Mouse (Mus musculus) midbrain, embryonic 13.5 days (tissue): Measurements from ENCODE around the gene Kcnmb1. TPM values are rescaled to one million over a fixed set of nuclear protein-coding genes. Genes with fewer than 3 reads are reported as not detected.

Experiments
- ATAC-seq: fragments of 200-750 bp; cut with Nextera tagmentation; 2 replicates; pipeline ENCODE4 v1.8.0; 2017; ENCODE audit warnings: mild to moderate bottlenecking, moderate TSS enrichment, moderate library complexity
- H3K27ac ChIP-seq: fragments of 300-500 bp; sonication (generic); 2 replicates; pipeline ENCODE4 v1.5.1; 2015; ENCODE audit warnings: inconsistent platforms, mild to moderate bottlenecking, moderate library complexity
- H3K27me3 ChIP-seq: fragments of 300-500 bp; sonication (generic); 2 replicates; pipeline ENCODE4 v1.6.1; 2015; ENCODE audit warnings: mild to moderate bottlenecking, inconsistent platforms
- H3K36me3 ChIP-seq: fragments of 300-500 bp; sonication (generic); 2 replicates; pipeline ENCODE4 v1.6.1; 2015; ENCODE audit warnings: mild to moderate bottlenecking, inconsistent platforms
- H3K4me1 ChIP-seq: fragments of 300-500 bp; sonication (generic); replicated peaks from 2 replicates; pipeline ENCODE4 v1.6.1; 2015; ENCODE audit warnings: inconsistent platforms
- H3K4me2 ChIP-seq: fragments of 300-500 bp; sonication (generic); replicated peaks from 2 replicates; pipeline ENCODE4 v1.6.1; 2015; ENCODE audit warnings: moderate library complexity, mild to moderate bottlenecking, inconsistent platforms
- H3K4me3 ChIP-seq: fragments of 300-500 bp; sonication (generic); replicated peaks from 2 replicates; pipeline ENCODE4 v1.5.1; 2015; ENCODE audit warnings: mild to moderate bottlenecking, inconsistent platforms
- H3K9ac ChIP-seq: fragments of 300-500 bp; sonication (generic); replicated peaks from 2 replicates; pipeline ENCODE4 v1.6.1; 2015; ENCODE audit warnings: mild to moderate bottlenecking, inconsistent platforms
- H3K9me3 ChIP-seq: fragments of 300-500 bp; sonication (generic); 2 replicates; pipeline ENCODE4 v1.6.1; 2016; ENCODE audit warnings: mild to moderate bottlenecking, inconsistent platforms
- WGBS: fragments of 180-500 bp; shearing (Covaris S2); methylation state at CpG from one replicate; pipeline ENCODE4 v1.1.7; 2015; 5-methylcytosine and 5-hydroxymethylcytosine counted together
- polyA plus RNA-seq: library from polyadenylated mRNA; unstranded; fragments of >200 nt; fragmentation: Nextera tagmentation; extraction: Ambion mirVana; gene quantifications from 2 replicates; pipeline ENCODE4 v1.2.1, GENCODE M21; 2015

Kcnmb1 gene
- polyA plus RNA-seq, 1 experiment from 2014 or later, result 0.19 TPM

- WGBS, result 79% methylated on average over 12 of the region's 12 CpGs
- Histone ChIP-seq H3K27ac (no peak overlapping the region), H3K4me2 (no peak overlapping the region), H3K9me3 (no peaks in the 10 kb centered on the region), H3K9ac (no peak overlapping the region), H3K4me1 (no peaks in the 10 kb centered on the region), H3K36me3 (no peaks in the 10 kb centered on the region), H3K4me3 (no peak overlapping the region), H3K27me3 (no peaks in the 10 kb centered on the region)
- ATAC-seq, result no peak
Observed at GRCm38 (mm10) chr11:34009316-34010087, 46.7 kb downstream of the Kcnmb1 start.

DNA sequence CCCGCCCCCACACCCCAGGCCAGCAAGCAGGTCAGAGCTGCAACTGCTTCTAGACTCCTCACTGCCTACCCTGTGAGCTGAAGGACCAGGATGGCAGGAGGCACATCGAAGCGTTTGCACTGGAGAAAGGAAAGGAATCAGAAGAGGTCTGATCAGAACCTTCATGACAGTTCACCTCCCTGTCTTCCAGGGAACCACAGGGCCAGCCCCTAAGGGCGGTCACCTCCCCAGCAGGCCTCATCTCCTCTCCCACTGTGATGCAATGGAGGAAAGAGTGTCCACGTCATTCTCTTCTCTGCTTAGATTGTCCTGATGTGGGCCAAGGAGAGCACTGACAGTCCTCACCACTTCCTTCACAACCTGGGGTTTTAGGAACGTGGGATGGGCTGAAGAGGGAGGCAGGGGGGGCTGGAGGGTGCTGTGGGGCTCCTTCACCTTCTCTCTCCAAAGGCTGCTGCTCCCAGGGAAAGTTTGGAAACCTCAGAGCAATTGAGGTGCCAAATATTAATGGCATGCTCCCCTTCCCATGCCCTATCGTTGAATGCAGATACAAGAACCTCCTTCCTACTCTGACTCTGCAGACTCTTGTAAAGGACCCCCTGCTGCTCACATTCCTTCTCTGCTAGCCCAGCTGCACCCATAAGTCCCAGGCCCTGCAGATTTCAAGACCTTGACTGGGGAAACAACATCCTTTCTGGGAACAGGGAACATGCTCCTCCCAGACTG lies 47.5 kb downstream of the Kcnmb1 start:
- Histone ChIP-seq H3K4me1 (no peaks in the 10 kb centered on the region), H3K27me3 (no peaks in the 10 kb centered on the region), H3K4me2 (no peak overlapping the region), H3K9ac (no peak overlapping the region), H3K27ac (no peak overlapping the region), H3K9me3 (no peaks in the 10 kb centered on the region), H3K36me3 (no peaks in the 10 kb centered on the region), H3K4me3 (no peak overlapping the region)
- WGBS, result 80% methylated on average over 7 of the region's 7 CpGs
- ATAC-seq, result no peak

DNA sequence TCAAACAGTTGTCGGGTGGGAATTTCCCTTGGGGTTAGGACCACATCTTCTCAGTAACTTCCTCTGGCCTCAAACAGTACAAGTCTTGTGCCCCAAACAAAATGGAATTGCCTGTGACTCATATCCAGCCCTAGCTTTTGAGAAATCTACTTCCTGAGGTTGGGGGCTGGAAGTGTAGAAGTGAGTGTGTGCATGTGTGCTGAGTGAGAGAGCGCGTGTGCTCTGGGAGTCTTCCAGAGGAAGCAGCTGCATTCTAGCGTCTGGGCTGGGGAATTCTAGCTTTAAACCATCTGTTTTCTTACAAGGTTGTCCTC lies 48.0 kb downstream of the Kcnmb1 start:
- no peaks in the 10 kb centered on the region for H3K4me1 ChIP-seq
- H3K27ac ChIP-seq, result no peak overlapping the region
- no peak overlapping the region for H3K4me2 ChIP-seq
- no peaks in the 10 kb centered on the region for H3K36me3 ChIP-seq
- H3K9me3 ChIP-seq, result no peaks in the 10 kb centered on the region
- H3K9ac ChIP-seq, result no peak overlapping the region
- ATAC-seq, result no peak
- H3K4me3 ChIP-seq, result no peak overlapping the region
- no peaks in the 10 kb centered on the region for H3K27me3 ChIP-seq
- WGBS, result 86% methylated on average over 4 of the region's 4 CpGs

DNA sequence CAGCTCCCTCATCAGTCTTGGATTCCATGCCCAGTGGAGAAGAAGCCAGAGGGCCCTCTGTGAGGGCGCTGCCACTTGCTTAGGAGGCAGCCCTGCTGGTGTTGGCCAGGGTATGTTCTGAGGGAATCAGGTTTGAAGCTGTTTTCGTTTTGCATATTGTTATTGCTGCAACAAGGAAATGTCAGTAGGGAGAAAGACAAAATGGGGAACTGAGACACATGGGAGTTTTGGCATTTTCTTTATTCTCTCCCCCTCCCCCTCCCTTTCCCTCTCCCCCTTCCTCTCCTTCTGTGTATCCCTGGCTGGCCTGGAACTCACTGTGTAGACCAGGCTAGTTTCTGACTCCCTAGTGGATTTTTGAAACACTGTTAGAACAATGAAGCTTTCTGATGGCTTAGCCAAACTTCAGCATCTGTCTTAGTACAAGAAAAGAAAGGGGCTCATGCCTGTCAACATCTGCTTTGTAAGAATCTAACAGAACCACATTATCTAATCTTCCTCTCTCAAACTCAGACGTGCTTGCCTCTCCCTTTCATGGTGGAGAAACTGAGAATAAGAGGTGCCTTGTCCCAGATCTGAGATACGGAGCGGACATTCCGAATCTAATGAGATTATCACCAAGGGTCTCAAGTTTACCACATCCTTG lies 49.3 kb downstream of the Kcnmb1 start:
- no peak for ATAC-seq
- Histone ChIP-seq H3K4me1 (no peaks in the 10 kb centered on the region), H3K9me3 (no peaks in the 10 kb centered on the region), H3K4me2 (no peak overlapping the region), H3K27me3 (no peaks in the 10 kb centered on the region), H3K9ac (no peak overlapping the region), H3K36me3 (no peaks in the 10 kb centered on the region), H3K27ac (no peak overlapping the region), H3K4me3 (no peak overlapping the region)
- WGBS, result 57% methylated on average over 6 of the region's 6 CpGs

Other genes with a start within 250 kb of the Kcnmb1 start
- 41.6 and 45.9 TPM in 2 replicates for gene Kcnip1, start 30.1 kb downstream of the Kcnmb1 start, polyA plus RNA-seq
- gene Lcp2, start 83.9 kb downstream of the Kcnmb1 start, polyA plus RNA-seq, result 1.2 and 1.5 TPM in 2 replicates
- gene 4930469K13Rik, start 135.5 kb downstream of the Kcnmb1 start, polyA plus RNA-seq, result not detected in 2 replicates
- gene Foxi1, start 245.1 kb downstream of the Kcnmb1 start, polyA plus RNA-seq, result not detected in 2 replicates